In genomic region chr11:97603891-97604290, GRCm38 (mm10) we compare ENCODE assay signal across 12 mouse cellular contexts. TPM values are rescaled to one million over a fixed set of nuclear protein-coding genes. Genes with fewer than 3 reads are reported as not detected.
DNase-seq lines count a peak whose midpoint lies in the region.
"Had no signal": no experiment of that assay in that cellular context is flagged by ENCODE, and none has a peak within 500 bp of the region (broad histone marks: within the 10 kb centered on the region; RNA-seq: fewer than 3 reads in every experiment).

No protein-coding gene starts in this region.

- H3K9me3 ChIP-seq in heart, embryonic 10.5 days: no peaks in the 10 kb centered on the region
- H3K9me3 ChIP-seq: hindbrain, embryonic 10.5 days; limb, embryonic 13.5 days; midbrain, embryonic 15.5 days had no signal

- no peaks in the 10 kb centered on the region for H3K36me3 ChIP-seq in heart, embryonic 10.5 days
- H3K36me3 ChIP-seq: hindbrain, embryonic 10.5 days; limb, embryonic 13.5 days; midbrain, embryonic 15.5 days had no signal

- no peak overlapping the region for H3K4me3 ChIP-seq in heart, embryonic 10.5 days
- H3K4me3 ChIP-seq: hindbrain, embryonic 10.5 days; limb, embryonic 13.5 days; midbrain, embryonic 15.5 days had no signal

- H3K27me3 ChIP-seq in heart, embryonic 10.5 days (ENCODE audit: insufficient read depth, poor library complexity, severe bottlenecking): peaks cover 17% of the 10 kb centered on the region
- H3K27me3 ChIP-seq: midbrain, embryonic 15.5 days had no signal

- peak; percentile 17 to 19 for DNase-seq in heart, adult 18-20 months
- no peak for DNase-seq in heart, embryonic 10.5 days (ENCODE audit: low spot score)
- peak; percentile 30 to 31 for DNase-seq in B cell, adult 2 months
- DNase-seq in adrenal gland, postnatal 25 days: peak; percentile 79
- DNase-seq in lung, postnatal 10 days: peak; percentile 78
- no peak for DNase-seq in layer of hippocampus, adult 8-10 months (ENCODE audit: low spot score in 2 of 2)
- no peak for DNase-seq in embryo, embryonic 10 days (ENCODE audit: low spot score)
- no peak for DNase-seq in layer of hippocampus, adult 11-12 months (ENCODE audit: low spot score)
- DNase-seq: cerebellum, adult 8-10 months had no signal

- H3K27ac ChIP-seq in heart, embryonic 10.5 days: no peak overlapping the region
- H3K27ac ChIP-seq: hindbrain, embryonic 10.5 days; limb, embryonic 13.5 days; midbrain, embryonic 15.5 days had no signal

- WGBS in heart, embryonic 10.5 days: 70% methylated on average over 10 of the region's 10 CpGs

- H3K4me1 ChIP-seq in heart, embryonic 10.5 days: 0 out of 2 replicates have a peak, but pooled peaks cover 4% of the 10 kb centered on the region
- H3K4me1 ChIP-seq: midbrain, embryonic 15.5 days had no signal

RNA-seq across cellular contexts. Expression of gene Epop, which starts 25.6 kb away (rescaled TPM):
- 1 to 10 TPM in 1 of 2 experiments, under 1 TPM in 1; 0.84 to 1.1 TPM for total RNA-seq in heart, adult 18-20 months (2021)
- 1.9 and 8.5 TPM in 2 replicates for polyA plus RNA-seq in heart, embryonic 10.5 days (2016; fragmentation: Nextera tagmentation; extraction: Ambion mirVana)
- total RNA-seq in adrenal gland, postnatal 25 days (2021): 6.2 and 7.8 TPM in 2 replicates
- total RNA-seq in layer of hippocampus, adult 8-10 months (2022): 10 to 100 TPM; 28.9 to 38.6 (median 33.9) TPM

RNA-seq across cellular contexts. Expression of gene Srcin1, which starts 27.9 kb away (rescaled TPM):
- under 1 TPM; 0.18 to 0.25 TPM for total RNA-seq in heart, adult 18-20 months (2021)
- polyA plus RNA-seq in heart, embryonic 10.5 days (2016; fragmentation: Nextera tagmentation; extraction: Ambion mirVana): 0.05 and 0.14 TPM in 2 replicates
- 9.8 and 9.9 TPM in 2 replicates for total RNA-seq in adrenal gland, postnatal 25 days (2021)
- 100 to 1,000 TPM; 212 to 220 (median 217) TPM for total RNA-seq in layer of hippocampus, adult 8-10 months (2022)

RNA-seq across cellular contexts. Expression of gene Mllt6, which starts 59.3 kb away (rescaled TPM):
- 10 to 100 TPM; 59.5 to 60.0 TPM for total RNA-seq in heart, adult 18-20 months (2021)
- 1.7 and 2.2 TPM in 2 replicates for polyA plus RNA-seq in heart, embryonic 10.5 days (2016; fragmentation: Nextera tagmentation; extraction: Ambion mirVana)
- 49.4 and 53.6 TPM in 2 replicates for total RNA-seq in adrenal gland, postnatal 25 days (2021)
- total RNA-seq in layer of hippocampus, adult 8-10 months (2022): 100 to 1,000 TPM; 110 to 149 (median 126) TPM

Comparison
In these comparisons a context has a peak if more than half of its experiments do, and no peak if none do; other contexts are left out.
1. DNase-seq: peak in heart, adult 18-20 months (2 of 2), B cell, adult 2 months (2 of 2), adrenal gland, postnatal 25 days (single experiment) and lung, postnatal 10 days (single experiment); none in heart, embryonic 10.5 days (single experiment), layer of hippocampus, adult 8-10 months (0 of 2), embryo, embryonic 10 days (single experiment) and layer of hippocampus, adult 11-12 months (single experiment).
2. RNA of gene Srcin1, which starts 27.9 kb away (total RNA-seq): 212 to 220 TPM in layer of hippocampus, adult 8-10 months; 9.8 to 9.9 TPM in adrenal gland, postnatal 25 days and 0.18 to 0.25 TPM in heart, adult 18-20 months; every median in the first group is over 10 times any median in the second.